Mouse (Mus musculus) left cerebral cortex, adult 6 months (tissue): ENCODE measurements around the gene Gde1. TPM values are rescaled to one million over a fixed set of nuclear protein-coding genes. Genes with fewer than 3 reads are reported as not detected.

ENCODE experiments used
- long read RNA-seq, 2 experiments: library from polyadenylated mRNA; unstranded; transcript quantifications; one replicate each; pipeline ENCODE4 v2.0.0; 2019 to 2020
- polyA plus RNA-seq: library from polyadenylated mRNA; unstranded; fragments of <200 nt; fragmentation: Nextera tagmentation; gene quantifications from 2 replicates; pipeline ENCODE4 v1.2.3, GENCODE M21; 2021

Gene Gde1
- 390 and 462 TPM in 2 replicates for polyA plus RNA-seq
- long read RNA-seq, experiment 1, transcript Gde1-202 (6 exons, 737 nt) = minor isoform, 5 of 1,826 reads
- long read RNA-seq, experiment 1, transcript Gde1-201 (6 exons, 1,582 nt) = major isoform, 1,702 of 1,826 reads
- long read RNA-seq, experiment 1, partial matches to known transcripts = 8 of 1,826 reads
- long read RNA-seq, experiment 1, other reads (novel, unspliced or antisense) = 111 of 1,826 reads
- long read RNA-seq, experiment 2, transcript Gde1-201 (6 exons, 1,582 nt) = major isoform, 659 of 750 reads
- long read RNA-seq, experiment 2, partial matches to known transcripts = 31 of 750 reads
- long read RNA-seq, experiment 2, other reads (novel, unspliced or antisense) = 59 of 750 reads

GRCm38 (mm10) chr7:118705101-118705961 lies at the start of gene Gde1:
Gene Gde1, minus strand, starts transcription at chr7:118705778.

GRCm38 (mm10) chr7:118739975-118740531 lies 34.5 kb upstream of the Gde1 start, which contains the start of gene Vps35l:
Gene Vps35l, plus strand, starts transcription at chr7:118740226.

GRCm38 (mm10) chr7:118712228-118713173 lies 6.9 kb upstream of the Gde1 start, which contains the start of gene Ccp110:
Gene Ccp110, plus strand, starts transcription at chr7:118712552.

Other genes with a start within 250 kb of the Gde1 start
- gene Itpripl2, start 213.8 kb downstream of the Gde1 start, polyA plus RNA-seq = 0.29 and 0.49 TPM in 2 replicates
- gene Coq7, start 172.4 kb downstream of the Gde1 start, polyA plus RNA-seq = 97.0 and 123 TPM in 2 replicates
- gene Tmc7, start 121.0 kb downstream of the Gde1 start, polyA plus RNA-seq = 3.1 and 4.0 TPM in 2 replicates
- gene Tmc5, start 108.5 kb downstream of the Gde1 start, polyA plus RNA-seq = 0.04 TPM in 1 of 2 replicates, not detected in the other
- 15.0 and 20.3 TPM in 2 replicates for gene Ccp110, start 6.8 kb upstream of the Gde1 start, polyA plus RNA-seq
- 31.6 and 37.4 TPM in 2 replicates for gene Vps35l, start 34.4 kb upstream of the Gde1 start, polyA plus RNA-seq
- gene Iqck, start 150.0 kb upstream of the Gde1 start, polyA plus RNA-seq = 4.7 and 5.2 TPM in 2 replicates
- 23.6 TPM in 2 replicates for gene Knop1, start 150.5 kb upstream of the Gde1 start, polyA plus RNA-seq